Mouse (Mus musculus) limb, embryonic 13.5 days (tissue): ENCODE measurements at regions not wholly inside any gene's neighbourhood (a gene's known extent, or its start where the extent isn't known, plus 50 kb on each side); places are given as distances from the start of the nearest gene placed in this dataset.
A peak's percentile ranks its signal among the peaks of the same experiment; 100 is the strongest.

Experiments
- ATAC-seq: fragments of 200-750 bp; cut with Nextera tagmentation; 2 replicates; pipeline ENCODE4 v1.8.0; 2017; ENCODE audit warnings: low read depth, moderate number of reproducible peaks, moderate TSS enrichment; ENCODE audit not compliant: low FRiP score
- H3K27ac ChIP-seq: fragments of 300-500 bp; sonication (generic); 2 replicates; pipeline ENCODE4 v1.5.1; 2015; ENCODE audit warnings: inconsistent platforms, mild to moderate bottlenecking, moderate library complexity
- H3K27me3 ChIP-seq: fragments of 300-500 bp; sonication (generic); 2 replicates; pipeline ENCODE4 v1.6.1; 2015; ENCODE audit warnings: mild to moderate bottlenecking, inconsistent platforms
- H3K36me3 ChIP-seq: fragments of 300-500 bp; sonication (generic); 2 replicates; pipeline ENCODE4 v1.6.1; 2015; ENCODE audit warnings: inconsistent platforms, mild to moderate bottlenecking, moderate library complexity
- H3K4me1 ChIP-seq: fragments of 300-500 bp; sonication (generic); 2 replicates; pipeline ENCODE4 v1.6.1; 2015; ENCODE audit warnings: inconsistent platforms
- H3K4me2 ChIP-seq: fragments of 300-500 bp; sonication (generic); replicated peaks from 2 replicates; pipeline ENCODE4 v1.6.1; 2015; ENCODE audit warnings: inconsistent platforms, mild to moderate bottlenecking, moderate library complexity
- H3K4me3 ChIP-seq: fragments of 300-500 bp; sonication (generic); 2 replicates; pipeline ENCODE4 v1.5.1; 2015; ENCODE audit warnings: moderate library complexity, mild to moderate bottlenecking, inconsistent platforms
- H3K9ac ChIP-seq: fragments of 300-500 bp; sonication (generic); 2 replicates; pipeline ENCODE4 v1.6.1; 2015; ENCODE audit warnings: mild to moderate bottlenecking, inconsistent platforms
- H3K9me3 ChIP-seq: fragments of 300-500 bp; sonication (generic); 2 replicates; pipeline ENCODE4 v1.6.1; 2016; ENCODE audit warnings: inconsistent platforms
- WGBS: fragments of 180-500 bp; shearing (Covaris S2); methylation state at CpG from one replicate; pipeline ENCODE4 v1.1.7; 2015; 5-methylcytosine and 5-hydroxymethylcytosine counted together

DNA sequence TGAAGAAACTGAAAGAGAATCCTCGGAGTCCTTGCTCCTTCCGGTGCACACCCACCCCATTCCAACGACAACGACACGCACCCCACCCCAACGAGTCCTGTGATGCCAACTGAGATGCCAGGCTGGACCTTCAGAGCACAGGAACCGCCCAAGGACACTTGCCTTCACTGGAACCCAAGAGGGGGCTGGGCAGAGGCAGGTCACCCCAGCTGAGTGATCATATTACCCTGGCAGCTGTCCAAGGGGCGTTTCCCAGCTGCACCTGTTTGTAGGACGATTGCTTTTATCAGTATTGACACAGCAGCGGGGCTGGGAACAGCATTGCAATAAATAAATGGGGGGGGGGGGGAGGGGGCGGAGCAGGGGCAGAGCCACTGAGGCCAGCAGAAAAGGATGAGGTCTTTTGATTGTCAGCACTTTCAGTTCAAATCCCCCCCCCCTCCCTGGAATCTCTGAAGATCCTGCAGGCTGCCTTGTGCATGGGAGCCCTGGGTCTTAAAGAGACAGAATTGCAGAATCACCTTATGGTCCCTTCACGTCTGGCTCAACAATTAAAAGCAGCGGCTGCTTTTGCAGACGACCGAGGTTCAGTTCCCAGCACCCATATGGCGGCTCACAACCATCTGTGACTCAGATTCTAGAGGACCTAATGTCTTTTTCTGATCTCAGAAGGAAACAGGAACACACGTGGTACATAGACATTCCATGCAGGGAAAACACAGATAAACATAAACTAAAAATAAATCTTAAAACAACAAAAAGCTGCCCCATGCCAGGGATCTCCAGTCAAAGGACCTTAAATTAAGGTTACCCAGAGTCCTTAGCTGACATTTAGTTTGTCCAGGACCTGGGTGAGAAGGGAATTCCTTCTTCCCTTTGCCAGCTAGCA lies 52.0 kb upstream of the Pim1 start:
- Histone ChIP-seq H3K27me3 (no peaks in the 10 kb centered on the region), H3K9ac (no peak overlapping the region), H3K4me2 (peak overlapping the region; percentile 78), H3K36me3 (no peaks in the 10 kb centered on the region), H3K27ac (no peak overlapping the region), H3K4me1 (peaks cover 33% of the 10 kb centered on the region), H3K9me3 (no peaks in the 10 kb centered on the region), H3K4me3 (no peak overlapping the region)
- ATAC-seq, result no peak
- WGBS, result 19% methylated on average over 16 of the region's 17 CpGs

DNA sequence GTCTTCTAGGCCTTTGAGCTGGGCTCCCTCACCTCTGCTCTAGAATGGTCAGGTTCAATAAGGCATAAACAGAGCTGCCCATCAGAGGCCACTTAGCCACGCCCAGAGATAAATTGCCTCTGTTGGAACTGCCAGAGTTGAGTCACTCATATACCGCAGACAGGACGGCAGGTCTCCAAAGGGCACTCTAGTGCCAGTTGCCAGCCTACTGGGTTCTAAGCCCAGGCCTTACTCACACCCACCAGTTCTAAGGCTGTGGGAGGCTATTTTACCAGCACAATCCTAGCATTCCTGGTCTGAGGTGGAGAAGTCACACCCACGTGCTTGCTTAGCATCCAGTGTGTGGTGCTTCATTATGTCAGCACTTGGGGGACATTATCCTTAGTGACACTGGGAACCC lies 50.6 kb upstream of the Pim1 start:
- no peak for ATAC-seq
- Histone ChIP-seq H3K27ac (no peak overlapping the region), H3K27me3 (no peaks in the 10 kb centered on the region), H3K4me3 (no peak overlapping the region), H3K36me3 (no peaks in the 10 kb centered on the region), H3K9me3 (no peaks in the 10 kb centered on the region), H3K9ac (no peak overlapping the region), H3K4me2 (no peak overlapping the region), H3K4me1 (peaks cover 33% of the 10 kb centered on the region)
- whole genome bisulfite sequencing, result 70% methylated on average over 4 of the region's 4 CpGs

DNA sequence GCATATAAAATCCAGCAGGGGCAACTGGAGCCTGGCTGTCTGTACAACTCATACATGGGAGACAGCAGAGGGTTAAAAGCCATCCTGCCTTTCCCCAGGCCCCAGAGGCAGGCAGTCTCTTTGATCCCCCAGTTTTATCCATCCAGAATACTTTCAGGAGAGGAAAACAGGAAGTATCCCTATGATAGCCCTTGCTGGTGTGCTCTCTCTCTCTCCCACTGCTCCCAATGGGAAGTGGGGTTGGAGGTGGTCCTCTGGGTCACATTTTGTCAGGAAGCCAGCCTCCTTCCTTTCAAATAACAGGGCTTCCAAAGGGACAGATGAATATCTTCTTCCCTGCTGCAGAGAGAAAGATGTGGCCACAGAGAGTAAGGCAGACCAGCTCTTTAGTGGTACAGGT lies 50.1 kb upstream of the Pim1 start:
- Histone ChIP-seq H3K27me3 (no peaks in the 10 kb centered on the region), H3K4me3 (no peak overlapping the region), H3K9me3 (no peaks in the 10 kb centered on the region), H3K9ac (no peak overlapping the region), H3K4me2 (no peak overlapping the region), H3K36me3 (no peaks in the 10 kb centered on the region), H3K27ac (no peak overlapping the region), H3K4me1 (peaks cover 33% of the 10 kb centered on the region)
- no peak for ATAC-seq
